Mouse (Mus musculus) splenic B cell, adult 2 months (primary cell): Measurements from ENCODE around the gene Tmed9.

Experiments used
- DNase-seq: peaks from one replicate; pipeline ENCODE4 v3.0.0-alpha.2; 2011; ENCODE audit warnings: low read depth, low spot score
- H3K27me3 ChIP-seq: 2 replicates; pipeline ENCODE4 v1.6.1; 2012; ENCODE audit warnings: mild to moderate bottlenecking, low read length, moderate library complexity, mixed read lengths; ENCODE audit not compliant: control insufficient read depth, poor library complexity, insufficient read depth, severe bottlenecking
- H3K36me3 ChIP-seq: 2 replicates; pipeline ENCODE4 v1.6.1; 2012; ENCODE audit warnings: mild to moderate bottlenecking, low read length, moderate library complexity, mixed read lengths; ENCODE audit not compliant: control insufficient read depth, poor library complexity, insufficient read depth, severe bottlenecking

Gene Tmed9

DNA sequence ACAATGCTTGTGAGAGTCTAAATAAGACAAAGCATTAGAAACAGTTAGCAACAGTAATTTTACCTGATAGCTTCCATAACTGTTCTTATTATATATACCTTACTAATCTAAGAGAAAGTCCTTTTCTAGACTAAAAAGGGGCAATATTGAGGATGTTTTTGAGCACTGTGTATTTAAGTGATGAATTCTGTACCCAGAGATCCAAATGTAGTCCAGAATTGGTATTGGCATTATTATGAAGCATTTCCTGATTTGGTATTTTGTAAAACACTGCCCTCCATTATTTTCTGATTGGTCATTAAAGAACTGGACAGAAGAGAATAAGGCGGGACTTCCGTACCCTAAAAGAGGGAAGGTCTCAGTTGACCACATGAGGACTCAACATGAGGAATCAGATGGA lies at the start of gene Tmed9:
TSS of gene Tmed9 (plus strand) at position 301 of the 400 bp plus-strand sequence.
- no peak for DNase-seq
- no peaks in the 10 kb centered on the region for H3K36me3 ChIP-seq
- H3K27me3 ChIP-seq = no peaks in the 10 kb centered on the region

- no peaks in the 10 kb centered on the region for H3K27me3 ChIP-seq
- DNase-seq = no peak
- H3K36me3 ChIP-seq = peaks cover 25% of the 10 kb centered on the region
Observed at GRCm38 (mm10) chr13:55523951-55524600, 49.5 kb upstream of the Tmed9 start.

- Histone ChIP-seq H3K36me3 (peaks cover 29% of the 10 kb centered on the region), H3K27me3 (no peaks in the 10 kb centered on the region)
- DNase-seq = peak; percentile 76
Observed at GRCm38 (mm10) chr13:55525733-55526553, 47.6 kb upstream of the Tmed9 start.

GRCm38 (mm10) chr13:55527212-55527611 lies 46.3 kb upstream of the Tmed9 start:
- Histone ChIP-seq H3K27me3 (no peaks in the 10 kb centered on the region), H3K36me3 (peaks cover 36% of the 10 kb centered on the region)
- DNase-seq = peak; percentile 51

GRCm38 (mm10) chr13:55527834-55528772 lies 45.4 kb upstream of the Tmed9 start:
- peak; percentile 86 for DNase-seq

DNA sequence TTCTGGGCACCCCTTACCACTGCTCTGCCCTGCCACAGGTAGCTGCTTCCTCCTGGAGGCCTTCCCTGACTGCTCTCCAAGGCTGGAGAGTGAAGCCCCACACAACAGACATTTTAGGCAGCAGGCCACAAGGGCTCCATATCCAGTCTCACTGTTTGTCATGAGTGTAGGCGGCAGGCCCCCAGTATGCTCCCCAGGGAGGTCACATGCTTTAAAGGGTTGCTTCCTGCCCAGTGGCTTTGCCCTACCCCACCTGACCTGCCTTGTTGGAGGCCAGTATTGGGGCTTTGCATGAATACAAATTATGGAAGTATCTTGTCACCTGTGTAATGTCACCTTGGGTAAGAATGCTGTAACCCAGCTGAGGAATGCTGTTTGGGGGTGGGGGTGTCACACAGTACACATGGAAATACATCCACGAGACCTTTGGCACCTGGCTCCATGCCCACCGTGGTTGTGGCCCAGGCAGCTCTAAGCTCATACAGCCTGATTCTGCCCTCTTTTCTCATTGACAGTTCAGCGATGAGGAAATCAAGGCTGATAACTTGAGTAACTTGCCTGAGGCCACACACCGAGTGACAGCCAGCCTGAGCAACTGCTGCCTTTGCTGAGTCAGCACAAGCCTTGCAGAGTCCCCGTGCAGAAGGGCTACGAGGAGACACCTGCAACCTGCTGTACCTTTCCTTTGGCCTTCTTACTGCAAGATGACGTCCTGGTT lies 44.2 kb upstream of the Tmed9 start, which contains the start of gene Dok3:
TSS of gene Dok3 (minus strand) at position 99 of the 718 bp plus-strand sequence.
- peaks cover 37% of the 10 kb centered on the region for H3K36me3 ChIP-seq
- DNase-seq = peak; percentile 95
- no peaks in the 10 kb centered on the region for H3K27me3 ChIP-seq

More at GRCm38 (mm10) chr13:55527834-55528772, 45.4 kb upstream of the Tmed9 start:
- Histone ChIP-seq H3K36me3 (peaks cover 39% of the 10 kb centered on the region), H3K27me3 (no peaks in the 10 kb centered on the region)

DNA sequence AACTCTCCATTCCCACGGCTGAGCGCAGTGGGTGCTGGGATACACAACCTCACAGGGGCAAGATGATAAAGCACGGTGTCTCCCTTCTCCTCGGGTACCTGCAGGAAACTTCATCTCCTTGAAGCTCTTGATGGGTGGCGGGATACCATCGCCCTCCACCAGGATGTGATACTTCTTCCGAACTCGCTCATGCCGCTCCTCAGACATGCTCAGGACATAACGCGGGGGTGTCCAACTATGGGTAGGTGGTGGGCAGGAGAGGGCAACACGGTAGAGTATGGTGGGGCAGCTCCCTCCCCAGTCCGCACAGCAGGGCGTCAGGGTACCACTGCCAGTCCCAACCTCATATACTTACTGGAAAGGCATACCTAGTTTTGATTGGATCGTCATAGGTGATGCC lies 38.3 kb upstream of the Tmed9 start:
- no peak for DNase-seq
- H3K36me3 ChIP-seq = peaks cover 23% of the 10 kb centered on the region

DNA sequence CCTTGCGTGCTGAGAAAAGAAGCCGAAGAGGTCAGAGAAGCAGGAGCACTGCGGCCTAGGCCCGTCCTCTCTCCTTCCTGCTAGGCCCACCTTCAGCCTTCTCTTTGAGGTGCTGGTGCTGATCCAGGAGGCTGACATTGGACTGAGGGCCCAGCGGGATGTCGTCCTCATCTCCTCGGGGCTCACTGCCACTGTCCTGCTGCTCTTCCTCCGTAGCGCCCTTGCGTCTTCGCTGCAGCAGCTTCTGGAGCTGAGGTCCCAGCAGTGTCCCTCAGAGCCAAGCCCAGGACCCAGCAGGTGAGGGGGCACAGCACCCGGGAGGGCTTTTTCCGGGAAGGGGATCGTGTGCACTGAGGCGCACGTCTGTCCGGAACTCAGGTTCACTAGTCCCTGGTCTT lies 37.7 kb upstream of the Tmed9 start:
- DNase-seq = no peak
- Histone ChIP-seq H3K27me3 (no peaks in the 10 kb centered on the region), H3K36me3 (peaks cover 21% of the 10 kb centered on the region)

More for the DNA sequence above, 38.3 kb upstream of the Tmed9 start:
- H3K27me3 ChIP-seq = no peaks in the 10 kb centered on the region

DNA sequence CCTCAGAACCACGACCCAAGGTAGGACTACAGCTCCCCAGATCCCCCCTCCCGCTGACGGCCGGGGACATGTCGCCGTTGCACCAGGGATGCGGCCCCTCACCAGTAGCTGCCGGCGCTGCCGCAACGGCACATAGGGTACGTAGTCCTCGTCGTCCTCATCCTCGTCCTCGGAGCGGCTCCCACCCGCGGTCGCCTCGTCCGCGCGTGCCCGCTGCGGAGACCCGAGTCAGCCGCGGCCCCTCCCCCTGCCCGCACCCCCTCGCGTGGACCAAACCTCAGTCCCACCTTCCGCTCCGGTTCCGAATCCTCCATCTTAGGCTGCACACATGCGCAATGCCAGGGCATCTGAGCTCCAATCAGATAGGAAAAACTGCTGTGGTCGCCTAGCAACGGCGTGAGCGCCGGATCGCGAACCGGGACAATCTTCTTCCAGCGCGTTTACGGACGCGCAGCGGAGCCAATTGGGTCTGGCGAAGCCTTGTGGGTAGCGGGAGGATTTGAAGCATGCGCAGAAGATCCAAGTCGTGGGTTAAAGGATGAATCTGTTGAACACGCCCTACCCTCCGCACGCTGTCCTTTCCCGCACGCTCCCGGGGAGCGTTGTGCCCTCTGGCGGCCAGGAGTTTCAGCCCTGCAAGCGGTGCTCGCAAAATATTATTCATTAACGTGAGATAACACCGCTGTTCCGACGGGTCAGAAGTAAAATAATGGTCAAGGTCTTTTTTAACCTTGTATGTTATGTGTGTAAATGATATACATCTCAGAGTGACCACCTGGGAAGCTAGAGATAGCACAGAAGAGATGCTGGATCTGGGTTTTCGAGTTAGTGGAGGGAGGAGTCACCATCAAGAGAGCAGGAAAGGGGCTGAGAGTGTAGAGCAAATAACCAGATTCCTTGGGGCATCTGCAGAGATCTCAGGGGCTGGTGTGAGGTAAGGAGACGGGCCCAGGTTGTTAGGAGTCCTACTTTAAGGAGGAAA lies 37.0 kb upstream of the Tmed9 start, which contains the start of gene Ddx41:
TSS of gene Ddx41 (minus strand) at position 465 of the 982 bp plus-strand sequence.
- Histone ChIP-seq H3K27me3 (no peaks in the 10 kb centered on the region), H3K36me3 (peaks cover 19% of the 10 kb centered on the region)
- DNase-seq = peak; percentile 100

DNA sequence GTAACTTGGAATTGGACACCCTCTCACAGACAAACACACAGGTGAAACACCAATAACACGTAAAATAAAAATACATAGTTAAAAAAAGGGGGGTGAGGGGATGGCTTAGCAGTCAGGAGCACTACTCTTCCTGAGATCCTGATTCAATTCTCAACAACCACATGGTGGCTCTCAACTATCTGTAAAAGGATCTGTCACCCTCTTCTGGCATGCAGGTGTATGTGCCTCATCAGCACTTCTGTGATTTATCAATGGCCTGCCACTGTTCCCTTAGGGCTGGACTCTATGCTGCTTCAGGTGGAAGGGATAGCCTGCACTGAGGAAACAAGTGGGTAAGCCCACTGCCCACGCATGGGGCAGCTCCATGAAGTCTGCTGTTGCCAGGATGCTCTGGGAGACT lies 32.6 kb upstream of the Tmed9 start:
- no peaks in the 10 kb centered on the region for H3K27me3 ChIP-seq
- H3K36me3 ChIP-seq = peaks cover 14% of the 10 kb centered on the region
- peak; percentile 31 for DNase-seq

DNA sequence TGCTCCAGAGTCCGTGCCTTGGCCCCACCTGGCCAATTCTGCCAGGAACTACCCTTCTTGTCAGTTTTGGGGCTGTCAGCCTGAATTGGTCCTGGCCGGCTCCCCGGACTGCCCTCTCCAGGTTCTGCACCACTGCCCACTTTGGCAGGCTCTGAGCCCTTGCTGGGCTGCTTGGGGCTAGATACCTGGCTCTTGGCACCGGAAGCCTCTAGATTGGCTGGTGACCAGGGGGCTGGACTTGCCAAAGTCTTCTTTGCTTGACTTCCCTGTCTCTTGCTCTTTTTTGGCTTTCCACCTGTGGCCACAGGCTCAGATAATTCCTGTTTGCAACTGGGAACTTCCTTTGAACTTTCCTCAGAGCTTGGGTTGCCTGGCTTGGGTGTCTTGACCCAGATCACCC lies 30.6 kb upstream of the Tmed9 start:
- Histone ChIP-seq H3K27me3 (no peaks in the 10 kb centered on the region), H3K36me3 (peaks cover 14% of the 10 kb centered on the region)
- no peak for DNase-seq

DNA sequence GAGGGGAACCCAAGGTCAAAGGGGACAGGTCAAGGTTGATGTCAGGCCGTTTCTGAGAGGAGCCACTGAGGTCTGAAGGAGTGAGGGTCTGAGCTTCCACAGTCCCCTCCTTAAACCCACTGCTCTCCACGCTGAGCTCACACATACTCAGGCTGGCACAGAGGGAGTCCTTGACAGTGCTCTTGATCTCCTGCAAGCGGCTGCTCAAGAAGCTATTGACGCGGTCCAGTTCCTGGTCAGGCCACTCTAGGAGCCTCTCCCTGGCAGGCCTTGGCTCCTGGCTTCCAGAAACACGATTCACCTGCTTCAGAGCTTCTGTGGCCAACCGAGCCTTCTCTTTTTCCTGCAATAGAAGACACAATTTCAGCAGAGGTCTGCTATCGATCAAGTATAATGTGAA lies 30.1 kb upstream of the Tmed9 start:
- no peaks in the 10 kb centered on the region for H3K27me3 ChIP-seq
- DNase-seq = no peak
- peaks cover 14% of the 10 kb centered on the region for H3K36me3 ChIP-seq

DNA sequence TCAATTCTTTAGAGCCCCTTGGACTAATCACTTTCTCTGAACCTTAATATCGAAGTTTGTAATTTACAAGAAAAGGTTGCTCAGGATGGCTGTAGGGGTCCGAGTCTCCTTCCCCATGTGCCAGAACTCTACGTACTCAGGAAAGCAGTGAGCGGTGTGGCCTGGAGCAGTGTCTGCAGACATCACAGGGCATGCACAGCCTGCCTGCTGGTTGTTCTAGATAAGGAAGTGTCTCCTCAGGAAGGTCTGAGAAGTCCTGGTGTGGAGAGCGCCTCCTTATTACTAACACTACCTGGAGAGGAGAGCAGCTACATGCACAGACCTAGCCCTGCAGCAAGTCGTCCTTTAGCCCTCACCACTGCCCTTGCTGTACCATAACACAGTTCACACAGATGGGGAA lies 28.7 kb upstream of the Tmed9 start:
- H3K36me3 ChIP-seq = peaks cover 18% of the 10 kb centered on the region
- no peak for DNase-seq
- H3K27me3 ChIP-seq = no peaks in the 10 kb centered on the region
